Mouse (Mus musculus) C2C12 (cell line): ENCODE measurements at regions not wholly inside any gene's neighbourhood (a gene's known extent, or its start where the extent isn't known, plus 50 kb on each side); places are given as distances from the start of the nearest gene placed in this dataset.

Experiments
- CTCF ChIP-seq: IDR thresholded peaks from one replicate; pipeline ENCODE4 v1.5.1; 2011; ENCODE audit not compliant: control insufficient read depth, insufficient read depth, insufficient read length
- MAX ChIP-seq: IDR thresholded peaks from one replicate; pipeline ENCODE4 v1.6.1; 2011; ENCODE audit warnings: mild to moderate bottlenecking, control low read depth
- MYOD1 ChIP-seq: IDR thresholded peaks from one replicate; pipeline ENCODE4 v1.6.1; 2011; ENCODE audit warnings: low read depth; ENCODE audit not compliant: control insufficient read depth, insufficient read length
- USF1 ChIP-seq: IDR thresholded peaks from one replicate; pipeline ENCODE4 v1.6.1; 2011; ENCODE audit warnings: low read depth, mild to moderate bottlenecking, control low read depth, moderate library complexity

DNA sequence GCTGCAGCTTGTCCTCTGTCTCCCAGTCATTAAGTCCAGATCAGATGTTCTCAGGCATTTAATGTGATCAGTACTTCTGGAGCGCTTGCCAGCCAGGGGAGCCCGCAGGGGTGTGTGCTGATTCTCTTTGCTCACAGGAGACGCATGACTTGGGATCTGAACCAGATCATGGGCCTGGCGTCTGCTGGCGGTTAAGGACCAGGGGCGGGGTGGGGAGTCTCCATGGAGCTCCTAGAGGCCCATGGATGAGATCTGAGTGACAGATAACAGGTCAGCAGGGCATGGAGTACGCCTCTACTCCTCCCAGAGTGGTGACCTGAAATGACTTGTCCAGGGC lies 136.7 kb upstream of the Hdac4 start:
- no peak for TF ChIP-seq CTCF
- TF ChIP-seq MAX = no peak
- no peak for TF ChIP-seq USF1
- no peak for TF ChIP-seq MYOD1
